Mouse (Mus musculus): ENCODE results near the gene Dnajc16. TPM values are rescaled to one million over a fixed set of nuclear protein-coding genes. Genes with fewer than 3 reads are reported as not detected.

Dnajc16 gene
- polyA plus RNA-seq, 1 experiment, result 12.2 TPM

GRCm38 (mm10) chr4:141826060-141826459 lies 35.3 kb upstream of the Dnajc16 start, which contains the start of gene Cela2a:
TSS of gene Cela2a (minus strand) at chr4:141826160.
- peaks cover 10% of the 10 kb centered on the region for H3K4me1 ChIP-seq (ENCODE audit: control insufficient read depth, insufficient read depth, low read length)
- no peak within 1 kb of the TSS for H3K4me3 ChIP-seq (ENCODE audit: control insufficient read depth, low read depth, low read length)
- no peaks in the 10 kb centered on the region for H3K27me3 ChIP-seq (ENCODE audit: control insufficient read depth, insufficient read depth, low read length)
- TF ChIP-seq POLR2A (IDR thresholded peaks at IDR 0.05; ENCODE audit: control insufficient read depth, low read depth, low read length) (no peak), CTCF (IDR thresholded peaks at IDR 0.05; ENCODE audit: control insufficient read depth, insufficient read depth, insufficient replicate concordance, low read depth, low read length) (no peak)
- H3K27ac ChIP-seq (ENCODE audit: control insufficient read depth, insufficient read depth, low read depth, low read length), result no peak within 1 kb of the TSS
- H3K36me3 ChIP-seq (ENCODE audit: control insufficient read depth, insufficient read depth, low read length), result no peaks in the 10 kb centered on the region

- TF ChIP-seq CTCF (IDR thresholded peaks at IDR 0.05; ENCODE audit: control insufficient read depth, insufficient read depth, insufficient replicate concordance, low read depth, low read length), result no peak
- TF ChIP-seq POLR2A (IDR thresholded peaks at IDR 0.05; ENCODE audit: control insufficient read depth, low read depth, low read length), result no peak
- Histone ChIP-seq H3K4me1 (ENCODE audit: control insufficient read depth, insufficient read depth, low read length) (peaks cover 14% of the 10 kb centered on the region), H3K4me3 (ENCODE audit: control insufficient read depth, low read depth, low read length) (no peak overlapping the region), H3K27ac (ENCODE audit: control insufficient read depth, insufficient read depth, low read depth, low read length) (no peak overlapping the region), H3K36me3 (ENCODE audit: control insufficient read depth, insufficient read depth, low read length) (no peaks in the 10 kb centered on the region), H3K27me3 (ENCODE audit: control insufficient read depth, insufficient read depth, low read length) (no peaks in the 10 kb centered on the region)
These were observed 32.2 kb upstream of the Dnajc16 start for GRCm38 (mm10) chr4:141822979-141823378.

- Histone ChIP-seq H3K4me1 (ENCODE audit: control insufficient read depth, insufficient read depth, low read length) (peaks cover 14% of the 10 kb centered on the region), H3K27ac (ENCODE audit: control insufficient read depth, insufficient read depth, low read depth, low read length) (peak overlapping the region; percentile 43; the same call in 1 of the 2 replicates), H3K27me3 (ENCODE audit: control insufficient read depth, insufficient read depth, low read length) (no peaks in the 10 kb centered on the region), H3K36me3 (ENCODE audit: control insufficient read depth, insufficient read depth, low read length) (no peaks in the 10 kb centered on the region), H3K4me3 (ENCODE audit: control insufficient read depth, low read depth, low read length) (no peak overlapping the region; the same call in 1 of the 2 replicates)
- no peak for TF ChIP-seq POLR2A (IDR thresholded peaks at IDR 0.05; ENCODE audit: control insufficient read depth, low read depth, low read length)
- TF ChIP-seq CTCF (IDR thresholded peaks at IDR 0.05; ENCODE audit: control insufficient read depth, insufficient read depth, insufficient replicate concordance, low read depth, low read length), result peak; percentile 15; the same call in 1 of the 2 replicates
These were observed 31.4 kb upstream of the Dnajc16 start for GRCm38 (mm10) chr4:141822089-141822488.

GRCm38 (mm10) chr4:141821178-141821577 lies 30.4 kb upstream of the Dnajc16 start:
- H3K27me3 ChIP-seq (ENCODE audit: control insufficient read depth, insufficient read depth, low read length), result no peaks in the 10 kb centered on the region
- no peaks in the 10 kb centered on the region for H3K36me3 ChIP-seq (ENCODE audit: control insufficient read depth, insufficient read depth, low read length)
- peaks cover 14% of the 10 kb centered on the region for H3K4me1 ChIP-seq (ENCODE audit: control insufficient read depth, insufficient read depth, low read length)
- peak overlapping the region; percentile 69 for H3K27ac ChIP-seq (ENCODE audit: control insufficient read depth, insufficient read depth, low read depth, low read length)
- H3K4me3 ChIP-seq (ENCODE audit: control insufficient read depth, low read depth, low read length), result no peak overlapping the region
- TF ChIP-seq POLR2A (IDR thresholded peaks at IDR 0.05; ENCODE audit: control insufficient read depth, low read depth, low read length) (no peak), CTCF (IDR thresholded peaks at IDR 0.05; ENCODE audit: control insufficient read depth, insufficient read depth, insufficient replicate concordance, low read depth, low read length) (no peak)

GRCm38 (mm10) chr4:141819316-141819715 lies 28.6 kb upstream of the Dnajc16 start:
- H3K27ac ChIP-seq (ENCODE audit: control insufficient read depth, insufficient read depth, low read depth, low read length), result no peak overlapping the region
- H3K27me3 ChIP-seq (ENCODE audit: control insufficient read depth, insufficient read depth, low read length), result no peaks in the 10 kb centered on the region
- H3K4me1 ChIP-seq (ENCODE audit: control insufficient read depth, insufficient read depth, low read length), result peaks cover 14% of the 10 kb centered on the region
- no peaks in the 10 kb centered on the region; the same call in 1 of the 2 replicates for H3K36me3 ChIP-seq (ENCODE audit: control insufficient read depth, insufficient read depth, low read length)
- H3K4me3 ChIP-seq (ENCODE audit: control insufficient read depth, low read depth, low read length), result peak overlapping the region; percentile 39
- no peak for TF ChIP-seq CTCF (IDR thresholded peaks at IDR 0.05; ENCODE audit: control insufficient read depth, insufficient read depth, insufficient replicate concordance, low read depth, low read length)
- 0 out of 2 replicates have a peak, but pooled peaks have one; percentile 31 for TF ChIP-seq POLR2A (IDR thresholded peaks at IDR 0.05; ENCODE audit: control insufficient read depth, low read depth, low read length)

- TF ChIP-seq CTCF (IDR thresholded peaks at IDR 0.05; ENCODE audit: control insufficient read depth, insufficient read depth, insufficient replicate concordance, low read depth, low read length) (0 out of 2 replicates have a peak, but pooled peaks have one; percentile 5), POLR2A (IDR thresholded peaks at IDR 0.05; ENCODE audit: control insufficient read depth, low read depth, low read length) (0 out of 2 replicates have a peak, but pooled peaks have one; percentile 6)
- H3K27ac ChIP-seq (ENCODE audit: control insufficient read depth, insufficient read depth, low read depth, low read length), result no peak overlapping the region
- no peaks in the 10 kb centered on the region for H3K27me3 ChIP-seq (ENCODE audit: control insufficient read depth, insufficient read depth, low read length)
- peak overlapping the region; percentile 39 for H3K4me3 ChIP-seq (ENCODE audit: control insufficient read depth, low read depth, low read length)
- H3K4me1 ChIP-seq (ENCODE audit: control insufficient read depth, insufficient read depth, low read length), result peaks cover 14% of the 10 kb centered on the region
- H3K36me3 ChIP-seq (ENCODE audit: control insufficient read depth, insufficient read depth, low read length), result no peaks in the 10 kb centered on the region; the same call in 1 of the 2 replicates
These were observed 28.1 kb upstream of the Dnajc16 start for GRCm38 (mm10) chr4:141818861-141819260.

- H3K36me3 ChIP-seq (ENCODE audit: control insufficient read depth, insufficient read depth, low read length), result no peaks in the 10 kb centered on the region; the same call in 1 of the 2 replicates
- H3K4me1 ChIP-seq (ENCODE audit: control insufficient read depth, insufficient read depth, low read length), result peaks cover 14% of the 10 kb centered on the region
- no peak for TF ChIP-seq POLR2A (IDR thresholded peaks at IDR 0.05; ENCODE audit: control insufficient read depth, low read depth, low read length)
- no peak for TF ChIP-seq CTCF (IDR thresholded peaks at IDR 0.05; ENCODE audit: control insufficient read depth, insufficient read depth, insufficient replicate concordance, low read depth, low read length)
- no peaks in the 10 kb centered on the region for H3K27me3 ChIP-seq (ENCODE audit: control insufficient read depth, insufficient read depth, low read length)
- H3K4me3 ChIP-seq (ENCODE audit: control insufficient read depth, low read depth, low read length), result no peak overlapping the region
- no peak overlapping the region for H3K27ac ChIP-seq (ENCODE audit: control insufficient read depth, insufficient read depth, low read depth, low read length)
These were observed 27.0 kb upstream of the Dnajc16 start for GRCm38 (mm10) chr4:141817706-141818105.
